Mouse (Mus musculus): ENCODE results near the gene Wasf3. TPM values are rescaled to one million over a fixed set of nuclear protein-coding genes. Genes with fewer than 3 reads are reported as not detected.

Wasf3 gene
- total RNA-seq (2022) = under 1 TPM; 0.25 to 0.57 (median 0.54) TPM

- DNase-seq (ENCODE audit: low spot score) = no peak
Observed at GRCm38 (mm10) chr5:146384935-146385591, at the start of gene Wasf3. Gene Wasf3, plus strand, starts transcription at chr5:146384985.

GRCm38 (mm10) chr5:146338064-146338463 is 46.7 kb upstream of the Wasf3 start:
- DNase-seq (ENCODE audit: low spot score) = no peak

DNA sequence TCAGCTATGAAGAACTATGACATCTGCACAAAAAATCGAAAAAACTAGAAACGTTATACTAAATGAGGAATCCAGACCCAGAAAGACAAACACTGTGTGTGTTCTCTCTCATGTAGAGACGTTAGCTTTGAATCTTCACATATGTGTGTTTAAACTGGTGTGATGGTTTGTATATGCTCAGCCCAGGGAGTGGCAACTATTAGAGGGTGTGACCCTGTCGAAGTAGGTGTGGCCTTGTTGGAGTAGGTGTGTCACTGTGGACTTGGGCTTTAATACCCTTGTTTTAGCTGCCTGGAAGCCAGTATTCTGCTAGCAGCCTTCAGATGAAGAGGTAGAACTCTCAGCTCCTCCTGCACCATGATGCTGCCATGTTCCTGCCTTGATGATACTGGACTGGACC is 44.7 kb upstream of the Wasf3 start:
- DNase-seq (ENCODE audit: low spot score) = no peak

GRCm38 (mm10) chr5:146344911-146345686 is 39.7 kb upstream of the Wasf3 start:
- DNase-seq (ENCODE audit: low spot score) = no peak

DNA sequence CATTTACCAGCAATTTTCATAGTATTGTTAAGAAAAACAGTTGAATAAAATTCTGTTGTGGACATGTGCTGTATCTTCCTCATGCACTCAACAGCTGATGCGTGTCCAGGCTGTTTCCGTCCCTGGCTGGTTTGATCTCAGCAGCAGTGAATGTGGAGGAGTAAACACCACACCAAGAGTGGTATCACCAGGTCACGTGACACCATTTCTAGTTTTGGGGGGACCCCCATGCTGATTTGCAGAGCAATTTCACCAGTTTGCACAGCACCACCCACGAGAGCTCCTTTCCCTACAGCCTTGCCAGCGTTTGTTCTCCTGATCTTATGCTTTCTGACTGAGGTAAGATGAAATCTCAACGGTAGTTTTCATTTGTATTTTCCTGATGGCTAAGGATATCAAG is 37.7 kb upstream of the Wasf3 start:
- DNase-seq (ENCODE audit: low spot score) = no peak

DNA sequence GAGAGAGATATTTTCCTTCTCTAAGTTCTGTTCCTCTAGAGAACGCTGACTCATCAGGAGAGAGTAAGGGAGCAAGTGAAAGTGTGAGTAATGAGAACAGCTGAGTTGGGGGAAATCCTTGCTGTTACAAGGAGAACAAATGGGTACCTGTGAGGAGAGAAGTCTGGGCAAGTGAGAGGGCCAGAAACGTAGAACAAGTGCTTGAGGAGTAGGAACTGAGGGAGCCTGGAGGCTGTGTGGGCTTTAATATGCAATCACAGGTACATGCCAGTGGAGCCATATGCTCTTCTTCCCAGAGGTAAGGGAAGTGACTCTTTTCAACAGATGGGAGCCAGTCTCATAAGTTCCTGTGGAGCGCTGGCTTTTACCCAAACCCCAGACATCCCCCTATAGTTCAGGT is 35.6 kb upstream of the Wasf3 start:
- no peak for DNase-seq (ENCODE audit: low spot score)

- no peak for DNase-seq (ENCODE audit: low spot score)
Observed at GRCm38 (mm10) chr5:146350784-146351183, 34.0 kb upstream of the Wasf3 start.

DNA sequence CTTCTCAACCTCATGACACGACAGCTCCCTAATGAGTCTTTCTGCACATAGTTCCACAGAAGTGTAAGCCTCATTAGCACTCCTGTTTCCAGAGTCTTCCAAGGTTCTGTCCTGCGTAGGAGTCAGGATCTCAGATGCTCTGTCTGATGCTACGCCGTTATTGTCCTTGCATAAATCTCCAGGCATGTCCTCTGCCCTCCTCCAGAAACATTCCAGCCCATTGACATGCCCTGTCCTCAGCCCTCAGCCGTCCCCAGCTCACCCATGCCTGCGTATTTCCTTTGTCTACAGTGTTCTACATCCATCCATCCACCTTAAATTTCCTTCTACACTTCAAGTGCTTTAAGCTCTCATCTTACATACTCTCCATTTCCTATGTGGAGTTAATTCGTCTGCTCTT is 32.8 kb upstream of the Wasf3 start:
- DNase-seq (ENCODE audit: low spot score) = no peak

- DNase-seq (ENCODE audit: low spot score) = no peak
Observed at GRCm38 (mm10) chr5:146360386-146360785, 24.4 kb upstream of the Wasf3 start.

GRCm38 (mm10) chr5:146362711-146363110 is 22.1 kb upstream of the Wasf3 start:
- DNase-seq (ENCODE audit: low spot score) = no peak

DNA sequence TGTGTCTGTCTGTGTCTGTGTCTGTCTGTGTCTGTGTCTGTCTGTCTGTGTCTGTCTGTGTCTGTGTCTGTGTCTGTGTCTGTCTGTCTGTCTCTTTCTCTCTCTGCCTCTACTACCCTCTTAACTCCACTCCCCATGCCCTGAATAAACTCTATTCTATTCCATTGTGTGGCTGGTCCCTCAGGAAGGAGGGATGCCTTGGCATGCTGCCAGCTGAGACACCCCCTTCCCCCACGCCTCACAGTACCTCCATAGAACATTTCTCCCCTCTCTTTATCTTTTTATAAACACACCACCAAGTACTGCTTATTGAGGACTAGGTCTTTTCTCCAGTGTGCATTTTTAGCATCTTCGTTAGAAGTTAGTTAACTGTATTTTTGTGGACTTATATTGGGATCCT is 16.4 kb upstream of the Wasf3 start:
- DNase-seq (ENCODE audit: low spot score) = no peak

DNA sequence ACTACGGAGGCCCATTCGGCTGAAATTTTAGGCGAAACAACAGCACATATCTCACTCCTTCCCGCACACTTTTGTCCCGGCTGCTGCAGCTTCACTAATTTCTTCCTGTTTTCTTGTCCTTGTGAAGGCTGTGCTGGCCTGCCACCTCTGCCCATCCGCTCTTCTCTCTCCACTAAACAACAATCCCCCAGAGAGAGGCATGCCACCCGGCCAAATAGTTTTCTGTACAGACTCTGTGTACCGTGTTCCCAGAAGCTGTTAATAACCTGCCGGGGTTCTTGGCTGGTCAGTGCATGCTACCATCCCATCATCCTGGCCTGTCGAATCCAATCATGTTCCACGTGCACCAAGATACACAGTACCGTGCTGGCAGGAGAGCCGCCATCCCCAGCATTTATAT is 15.8 kb upstream of the Wasf3 start:
- DNase-seq (ENCODE audit: low spot score) = no peak

DNA sequence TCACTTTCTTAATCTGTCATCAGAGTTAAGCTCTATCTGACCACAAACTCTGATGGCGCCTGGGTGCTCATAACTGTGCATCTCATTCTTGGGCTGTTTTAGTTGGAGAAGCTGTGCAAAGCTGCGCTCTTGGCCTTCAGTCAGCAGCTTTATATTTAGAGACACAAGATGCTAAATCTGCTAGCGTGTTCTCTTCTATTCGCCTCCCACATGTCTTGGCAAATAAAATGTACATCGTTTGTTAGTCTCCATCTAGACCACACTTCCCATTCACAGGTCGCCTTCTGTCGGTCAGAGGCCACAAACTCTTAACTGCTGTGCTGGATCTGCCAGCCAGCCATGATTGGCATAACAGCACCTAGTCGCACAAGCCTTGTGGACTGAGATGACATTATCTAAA is 14.0 kb upstream of the Wasf3 start:
- no peak for DNase-seq (ENCODE audit: low spot score)

GRCm38 (mm10) chr5:146373238-146373637 is 11.5 kb upstream of the Wasf3 start:
- DNase-seq (ENCODE audit: low spot score) = no peak

DNA sequence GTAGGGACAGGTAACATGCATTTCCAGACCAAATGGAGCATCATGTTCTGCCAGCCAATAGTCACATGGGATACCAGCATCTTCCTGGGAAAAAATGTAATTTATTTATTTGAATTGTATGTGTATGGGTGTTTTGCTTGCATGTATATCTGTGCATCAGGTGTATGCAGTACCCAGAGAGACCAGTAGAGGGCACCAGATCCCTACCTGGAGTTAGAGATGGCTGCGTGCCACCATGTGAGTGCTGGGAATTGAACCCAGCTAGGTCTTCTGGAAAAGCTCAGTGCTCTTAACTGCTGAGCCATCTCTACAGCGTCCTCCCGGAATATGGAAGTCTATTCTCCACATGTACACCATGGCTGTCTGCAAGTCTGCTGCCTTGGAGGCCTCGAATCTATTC is 8.2 kb upstream of the Wasf3 start:
- no peak for DNase-seq (ENCODE audit: low spot score)

- DNase-seq (ENCODE audit: low spot score) = no peak
Observed at GRCm38 (mm10) chr5:146380041-146380440, 4.7 kb upstream of the Wasf3 start.

DNA sequence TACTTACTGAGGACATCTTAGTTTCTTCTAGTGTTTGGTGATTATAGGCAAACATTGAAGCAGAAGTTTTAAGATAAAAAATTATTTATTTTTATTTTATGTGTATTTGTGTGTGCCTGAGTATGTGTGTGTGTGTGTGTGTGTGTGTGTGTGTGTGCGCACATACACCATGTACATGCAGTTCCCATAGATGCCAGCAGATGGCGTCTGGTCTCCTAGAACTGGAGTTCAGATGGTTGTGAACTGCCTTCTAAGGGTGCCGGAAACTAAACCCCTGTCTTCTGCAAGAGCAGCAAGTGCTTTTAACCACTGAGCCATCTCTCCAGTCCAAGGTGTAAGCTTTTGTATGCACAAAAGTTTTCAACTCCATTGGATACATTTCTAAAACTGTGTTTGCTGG is 2.5 kb upstream of the Wasf3 start:
- no peak for DNase-seq (ENCODE audit: low spot score)

DNA sequence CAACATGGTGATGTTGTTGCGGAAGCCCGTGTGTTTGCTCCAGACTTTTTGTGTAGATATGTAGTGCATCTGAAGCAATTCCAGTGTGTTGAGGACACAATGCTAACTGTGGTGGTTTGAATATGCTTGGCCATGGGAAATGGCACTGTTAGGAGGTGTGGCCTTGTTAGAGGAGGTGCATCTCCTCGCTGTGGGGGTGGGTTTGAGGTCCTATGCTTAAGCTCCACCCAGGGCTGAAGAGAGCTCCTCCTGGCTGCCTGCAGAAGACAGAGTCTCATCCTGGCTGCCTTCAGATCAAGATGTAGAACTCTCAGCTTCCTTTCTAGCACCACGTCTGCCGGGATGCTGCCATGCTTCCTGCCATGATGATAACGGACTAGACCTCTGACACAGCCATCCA is 1.4 kb upstream of the Wasf3 start:
- no peak for DNase-seq (ENCODE audit: low spot score)

GRCm38 (mm10) chr5:146385989-146386388 is 1.2 kb downstream of the Wasf3 start:
- DNase-seq (ENCODE audit: low spot score) = no peak

DNA sequence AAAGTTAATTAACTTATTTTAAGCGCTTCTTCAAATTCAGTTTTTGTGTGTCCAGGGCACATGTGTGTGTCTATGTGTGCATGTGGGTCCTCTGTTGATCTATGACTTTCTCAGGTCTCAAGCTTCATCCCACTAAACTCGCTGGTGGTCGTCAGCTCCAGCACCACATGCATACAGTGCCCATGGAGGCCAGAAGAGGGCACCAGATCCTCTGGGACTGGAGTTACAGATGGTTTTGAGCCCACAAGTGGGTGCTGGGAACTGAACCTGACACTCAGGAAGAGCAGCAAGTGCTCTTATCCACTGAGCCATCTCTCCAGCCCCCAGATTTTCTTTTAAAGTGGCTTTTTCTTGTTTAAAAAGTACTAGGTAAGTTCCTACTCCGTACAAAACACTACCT is 2.1 kb downstream of the Wasf3 start:
- no peak for DNase-seq (ENCODE audit: low spot score)

DNA sequence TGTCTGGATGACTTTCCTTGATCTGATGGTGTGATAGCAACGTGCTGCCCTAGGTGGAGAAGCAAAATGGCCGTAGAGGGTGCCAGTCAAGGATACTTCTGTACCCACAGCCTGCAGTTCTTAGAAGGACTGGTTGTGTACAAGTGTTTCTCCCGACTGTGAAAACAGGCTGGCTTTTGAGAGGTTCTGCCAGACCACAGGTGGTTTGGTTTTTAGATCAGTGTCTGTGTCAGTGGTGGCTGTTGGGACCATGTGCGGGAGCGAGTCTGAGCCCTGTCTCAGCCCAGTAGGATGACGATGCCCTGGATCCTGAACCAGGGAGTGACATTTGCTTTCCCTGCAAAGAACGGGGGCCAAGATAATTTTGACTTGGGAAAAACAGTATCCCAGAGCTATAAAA is 9.8 kb downstream of the Wasf3 start:
- no peak for DNase-seq (ENCODE audit: low spot score)

DNA sequence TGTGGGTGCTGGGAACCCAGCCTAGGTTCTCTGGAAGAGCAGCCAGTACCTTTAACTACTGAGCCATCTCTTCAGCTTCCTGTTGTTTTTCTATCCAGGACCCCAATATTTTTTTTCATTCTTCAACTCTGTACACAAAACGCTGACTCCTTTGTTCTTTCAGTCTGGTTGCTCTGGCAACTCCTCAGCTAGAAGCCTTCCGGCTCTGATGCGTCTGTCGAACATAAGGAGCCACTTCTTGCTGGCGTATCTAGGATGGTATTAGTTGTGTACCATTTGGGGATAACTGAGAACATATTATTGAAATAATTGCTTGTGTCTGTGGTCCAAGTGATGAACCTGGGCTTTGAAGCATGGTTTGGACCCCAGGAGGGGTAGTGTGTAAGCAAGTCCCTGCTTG is 12.5 kb downstream of the Wasf3 start:
- DNase-seq (ENCODE audit: low spot score) = no peak

- no peak for DNase-seq (ENCODE audit: low spot score)
Observed at GRCm38 (mm10) chr5:146398386-146399115, 13.8 kb downstream of the Wasf3 start.

Measured in heart, adult 8-10 months (tissue).